ENCODE assay signal across 8 mouse cellular contexts in the genomic region with DNA sequence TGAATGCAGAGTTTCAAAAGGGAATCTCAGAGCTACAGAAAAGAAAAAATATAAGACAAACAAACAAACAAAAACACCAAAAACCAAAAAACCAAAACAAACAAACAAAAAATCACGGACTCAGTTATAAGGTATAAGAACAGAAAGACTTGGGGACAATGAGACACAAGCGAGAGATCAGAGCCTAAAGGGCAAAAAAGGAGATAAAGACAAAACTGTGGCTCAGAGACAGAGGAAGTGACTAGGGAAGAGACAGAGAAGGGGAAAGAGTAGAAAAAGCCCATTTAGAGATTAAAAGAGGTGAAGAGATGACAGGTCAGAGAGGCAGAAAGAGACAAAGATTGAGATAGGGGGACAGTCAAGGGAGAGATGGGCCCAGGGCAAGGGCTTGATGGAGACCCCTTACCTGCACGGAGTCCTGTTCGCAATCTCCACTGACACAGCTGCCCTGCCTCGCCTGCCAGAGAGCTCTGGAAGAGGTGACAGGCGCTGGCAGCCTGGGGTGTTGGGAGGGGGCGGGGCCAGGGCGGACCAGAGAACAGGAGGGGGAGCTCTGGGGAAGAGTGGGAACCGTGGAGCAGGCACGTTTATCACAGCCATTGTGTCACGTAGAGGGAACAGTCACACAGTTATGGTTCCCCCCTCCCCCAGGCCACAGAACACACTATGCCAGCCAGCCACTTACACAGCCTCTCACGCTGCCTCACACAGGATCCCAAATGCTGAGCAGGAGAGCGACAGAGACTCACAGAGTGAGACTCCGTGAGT. TPM values are rescaled to one million over a fixed set of nuclear protein-coding genes. Genes with fewer than 3 reads are reported as not detected.
DNase-seq lines count a peak whose midpoint lies in the region; ATAC-seq lines count a peak whose summit lies in the region.

Gene Gipr (minus strand): TSS at position 472 of the 768 bp plus-strand sequence.

- peak within 1 kb of the TSS; percentile 36; the same call in 1 of the 2 replicates for H3K4me2 ChIP-seq in embryonic facial prominence, embryonic 12.5 days (replicated peaks)

- 10% methylated on average over 14 of the region's 14 CpGs for WGBS in embryonic facial prominence, embryonic 12.5 days
- 14% methylated on average over 14 of the region's 14 CpGs for WGBS in hindbrain, embryonic 10.5 days

- no peaks in the 10 kb centered on the region for H3K9me3 ChIP-seq in embryonic facial prominence, embryonic 12.5 days
- H3K9me3 ChIP-seq in hindbrain, embryonic 10.5 days = peaks cover 3% of the 10 kb centered on the region; the same call in 1 of the 2 replicates

- intact Hi-C loops in heart, postnatal 25 days (cut with DNase I) = no loop called here

- DNase-seq in heart, adult 18-20 months = peak; percentile 59
- no peak for DNase-seq in heart, postnatal 25 days (ENCODE audit: low spot score)
- no peak for DNase-seq in hindbrain, embryonic 10.5 days (ENCODE audit: low spot score)
- DNase-seq in right cerebral cortex, postnatal 4 days = no peak
- no peak for DNase-seq in layer of hippocampus, postnatal 10 days (ENCODE audit: low spot score in 2 of 2)
- DNase-seq in left cerebral cortex, adult 11 months (ENCODE audit: low spot score) = no peak

- H3K9ac ChIP-seq in embryonic facial prominence, embryonic 12.5 days = no peak within 1 kb of the TSS

- no peak within 1 kb of the TSS for H3K27ac ChIP-seq in embryonic facial prominence, embryonic 12.5 days
- 0 out of 2 replicates have a peak within 1 kb of the TSS, but pooled peaks have one; percentile 14 for H3K27ac ChIP-seq in hindbrain, embryonic 10.5 days

- H3K27me3 ChIP-seq in embryonic facial prominence, embryonic 12.5 days = peaks cover 27% of the 10 kb centered on the region
- peaks cover 56% of the 10 kb centered on the region for H3K27me3 ChIP-seq in hindbrain, embryonic 10.5 days (ENCODE audit: insufficient read depth, poor library complexity, severe bottlenecking)

- no peak for ATAC-seq in embryonic facial prominence, embryonic 12.5 days (ENCODE audit: insufficient number of reproducible peaks, insufficient read depth, low FRiP score, low TSS enrichment)
- ATAC-seq in megakaryocyte progenitor cell, adult 5-6 weeks (replicated peaks; ENCODE audit: poor library complexity) = peak; percentile 48

- H3K4me1 ChIP-seq in embryonic facial prominence, embryonic 12.5 days = peaks cover 7% of the 10 kb centered on the region
- H3K4me1 ChIP-seq in hindbrain, embryonic 10.5 days (replicated peaks) = peaks cover 37% of the 10 kb centered on the region

- H3K36me3 ChIP-seq in embryonic facial prominence, embryonic 12.5 days = no peaks in the 10 kb centered on the region
- no peaks in the 10 kb centered on the region for H3K36me3 ChIP-seq in hindbrain, embryonic 10.5 days

- H3K4me3 ChIP-seq in embryonic facial prominence, embryonic 12.5 days = no peak within 1 kb of the TSS
- peak within 1 kb of the TSS; percentile 31 for H3K4me3 ChIP-seq in hindbrain, embryonic 10.5 days

RNA-seq across cellular contexts. Expression of gene Gipr, which starts in this region (rescaled TPM):
- total RNA-seq in heart, adult 18-20 months (2021) = under 1 TPM in 1 of 2 experiments, not detected in 1; 0.13 TPM
- total RNA-seq in heart, postnatal 25 days (2021) = under 1 TPM; 0.21 to 0.22 TPM
- polyA plus RNA-seq in embryonic facial prominence, embryonic 12.5 days (2016; fragmentation: Nextera tagmentation; extraction: Ambion mirVana) = 0.54 and 0.84 TPM in 2 replicates
- polyA plus RNA-seq in hindbrain, embryonic 10.5 days (2016; fragmentation: Nextera tagmentation; extraction: Ambion mirVana) = 0.95 and 1.3 TPM in 2 replicates
- not detected in 2 replicates for total RNA-seq in megakaryocyte progenitor cell, adult 5-6 weeks (2015)
- total RNA-seq in megakaryocyte progenitor cell, adult 5-6 weeks (2017) = not detected in 2 replicates
- 1 to 10 TPM; 3.0 to 4.1 TPM for total RNA-seq in layer of hippocampus, postnatal 10 days (2021)

Comparison
In these comparisons a context has a peak if more than half of its experiments do, and no peak if none do; other contexts are left out.
1. Peak in DNase-seq in heart, adult 18-20 months; RNA of the gene not detected or under 1 TPM.
2. Peak in ATAC-seq in megakaryocyte progenitor cell, adult 5-6 weeks; RNA of the gene not detected or under 1 TPM.